Mouse (Mus musculus): ENCODE data around the gene Dnajc3. TPM values are rescaled to one million over a fixed set of nuclear protein-coding genes. Genes with fewer than 3 reads are reported as not detected.
"Not testable (repeated sequence)": the region's sequence is repeated elsewhere in the genome, so short reads cannot be mapped to it uniquely, and the experiment has no call there.

The Dnajc3 gene
- total RNA-seq, 1 experiment = 21.8 TPM

DNA sequence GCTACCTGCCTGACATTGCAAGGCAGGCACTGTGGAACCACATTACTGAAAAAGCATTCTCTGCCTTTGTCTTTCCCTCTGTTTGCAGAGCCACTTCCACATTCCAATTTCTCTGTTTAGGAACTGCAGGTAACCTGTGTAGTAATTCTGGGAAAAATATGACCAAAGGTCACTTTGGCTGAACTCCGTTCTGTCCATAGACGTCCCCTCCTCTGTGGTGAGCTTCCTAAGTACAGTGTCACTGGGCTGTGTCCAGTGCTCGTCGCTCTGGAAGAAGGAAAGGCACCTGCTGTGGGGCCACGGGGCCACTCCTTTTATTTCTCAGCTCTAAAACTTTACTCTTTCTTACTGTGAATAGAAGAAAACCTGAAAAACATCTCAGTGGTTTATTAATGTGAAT, 42.6 kb downstream of the Dnajc3 start:
- Histone ChIP-seq H3K9me3 (ENCODE audit: control insufficient read depth, insufficient read depth, low read depth, low read length) (no peaks in the 10 kb centered on the region), H3K4me1 (ENCODE audit: control insufficient read depth in 2 of 2, insufficient read depth in 2 of 2, low read length in 2 of 2, poor library complexity in 1 of 2) (peaks cover 15% of the 10 kb centered on the region in 2 experiments), H3K4me3 (ENCODE audit: insufficient read depth in 1 of 2, low read depth in 1 of 2, low read length in 2 of 2, poor library complexity in 1 of 2, severe bottlenecking in 1 of 2) (no peak overlapping the region), H3K27ac (ENCODE audit: insufficient read depth, low read depth, low read length, poor library complexity, severe bottlenecking) (no peak overlapping the region), H3K36me3 (ENCODE audit: control insufficient read depth, insufficient read depth, low read length, poor library complexity, severe bottlenecking) (peaks cover 2% of the 10 kb centered on the region; the same call in 1 of the 2 replicates), H3K9ac (ENCODE audit: insufficient read depth, low read depth, low read length, poor library complexity, severe bottlenecking) (no peak overlapping the region)
- no peak for DNase-seq (ENCODE audit: low read depth, low spot score)
- in situ Hi-C loops (cut with MboI; ENCODE audit: low sequenced_read_pairs in 2 of 2, unreplicated experiment in 2 of 2) = no loop called here
- no peak for TF ChIP-seq HCFC1 (IDR thresholded peaks at IDR 0.05; ENCODE audit: borderline replicate concordance, insufficient read depth, low read length)
- TF ChIP-seq ZC3H11A (IDR thresholded peaks at IDR 0.05; ENCODE audit: borderline replicate concordance, low read depth, low read length) = no peak
- TF ChIP-seq ZNF384 (IDR thresholded peaks at IDR 0.05; ENCODE audit: low read depth, low read length) = no peak
- TF ChIP-seq CHD2 (IDR thresholded peaks at IDR 0.05; ENCODE audit: low read depth, low read length) = no peak
- no peak for TF ChIP-seq MAFK (IDR thresholded peaks at IDR 0.05; ENCODE audit: insufficient read depth, low read depth, low read length)

DNA sequence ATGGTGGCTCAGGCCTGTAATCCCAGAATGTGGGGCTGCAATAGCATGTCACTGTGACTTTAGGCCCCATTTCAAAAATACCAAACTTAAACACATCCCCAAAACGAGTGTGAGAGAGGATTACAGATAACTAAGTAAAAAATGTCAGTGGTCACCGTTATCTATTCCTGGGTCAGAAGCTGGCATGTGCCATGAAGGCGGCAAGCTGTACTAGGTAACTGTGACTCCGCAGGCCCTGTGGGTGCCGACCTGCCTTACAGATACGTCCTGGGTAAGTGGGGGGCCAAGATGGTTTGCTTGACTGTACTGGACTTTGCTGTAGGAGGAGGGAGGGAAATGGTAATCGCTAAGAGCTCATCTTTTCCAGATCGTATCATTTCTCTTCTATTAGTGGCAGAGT, 43.1 kb downstream of the Dnajc3 start:
- in situ Hi-C loops (cut with MboI; ENCODE audit: low sequenced_read_pairs in 2 of 2, unreplicated experiment in 2 of 2) = no loop called here
- TF ChIP-seq MAFK (IDR thresholded peaks at IDR 0.05; ENCODE audit: insufficient read depth, low read depth, low read length) = no peak
- no peak for TF ChIP-seq ZC3H11A (IDR thresholded peaks at IDR 0.05; ENCODE audit: borderline replicate concordance, low read depth, low read length)
- TF ChIP-seq HCFC1 (IDR thresholded peaks at IDR 0.05; ENCODE audit: borderline replicate concordance, insufficient read depth, low read length) = no peak
- no peak for TF ChIP-seq ZNF384 (IDR thresholded peaks at IDR 0.05; ENCODE audit: low read depth, low read length)
- no peak for TF ChIP-seq CHD2 (IDR thresholded peaks at IDR 0.05; ENCODE audit: low read depth, low read length)
- no peak overlapping the region for H3K27ac ChIP-seq (ENCODE audit: insufficient read depth, low read depth, low read length, poor library complexity, severe bottlenecking)
- H3K9ac ChIP-seq (ENCODE audit: insufficient read depth, low read depth, low read length, poor library complexity, severe bottlenecking) = no peak overlapping the region
- H3K4me3 ChIP-seq (ENCODE audit: insufficient read depth in 1 of 2, low read depth in 1 of 2, low read length in 2 of 2, poor library complexity in 1 of 2, severe bottlenecking in 1 of 2) = no peak overlapping the region
- H3K36me3 ChIP-seq (ENCODE audit: control insufficient read depth, insufficient read depth, low read length, poor library complexity, severe bottlenecking) = peaks cover 2% of the 10 kb centered on the region; the same call in 1 of the 2 replicates
- H3K9me3 ChIP-seq (ENCODE audit: control insufficient read depth, insufficient read depth, low read depth, low read length) = no peaks in the 10 kb centered on the region
- peaks cover 15% of the 10 kb centered on the region in 2 experiments for H3K4me1 ChIP-seq (ENCODE audit: control insufficient read depth in 2 of 2, insufficient read depth in 2 of 2, low read length in 2 of 2, poor library complexity in 1 of 2)
- DNase-seq (ENCODE audit: low read depth, low spot score) = no peak

GRCm38 (mm10) chr14:118981711-118982428, 44.1 kb downstream of the Dnajc3 start:
- in situ Hi-C loops (cut with MboI; ENCODE audit: low sequenced_read_pairs in 2 of 2, unreplicated experiment in 2 of 2); H3K9ac ChIP-seq (ENCODE audit: insufficient read depth, low read depth, low read length, poor library complexity, severe bottlenecking); DNase-seq (ENCODE audit: low read depth, low spot score); H3K36me3 ChIP-seq (ENCODE audit: control insufficient read depth, insufficient read depth, low read length, poor library complexity, severe bottlenecking); H3K27ac ChIP-seq (ENCODE audit: insufficient read depth, low read depth, low read length, poor library complexity, severe bottlenecking); H3K9me3 ChIP-seq (ENCODE audit: control insufficient read depth, insufficient read depth, low read depth, low read length); H3K4me3 ChIP-seq (ENCODE audit: insufficient read depth in 1 of 2, low read depth in 1 of 2, low read length in 2 of 2, poor library complexity in 1 of 2, severe bottlenecking in 1 of 2): not testable (repeated sequence)
- peaks cover 10 to 12% of the 10 kb centered on the region in 2 experiments for H3K4me1 ChIP-seq (ENCODE audit: control insufficient read depth in 2 of 2, insufficient read depth in 2 of 2, low read length in 2 of 2, poor library complexity in 1 of 2)

GRCm38 (mm10) chr14:118982429-118983045, 44.8 kb downstream of the Dnajc3 start:
- not testable (repeated sequence) for H3K36me3 ChIP-seq (ENCODE audit: control insufficient read depth, insufficient read depth, low read length, poor library complexity, severe bottlenecking)

GRCm38 (mm10) chr14:118983396-118983795, 45.6 kb downstream of the Dnajc3 start:
- H3K36me3 ChIP-seq (ENCODE audit: control insufficient read depth, insufficient read depth, low read length, poor library complexity, severe bottlenecking) = peaks cover 2% of the 10 kb centered on the region; the same call in 1 of the 2 replicates
- H3K9me3 ChIP-seq (ENCODE audit: control insufficient read depth, insufficient read depth, low read depth, low read length) = no peaks in the 10 kb centered on the region
- no peak overlapping the region for H3K4me3 ChIP-seq (ENCODE audit: insufficient read depth in 1 of 2, low read depth in 1 of 2, low read length in 2 of 2, poor library complexity in 1 of 2, severe bottlenecking in 1 of 2)
- in situ Hi-C loops (cut with MboI; ENCODE audit: low sequenced_read_pairs in 2 of 2, unreplicated experiment in 2 of 2) = no loop called here
- peaks cover 1 to 6% of the 10 kb centered on the region in 2 experiments; a peak in 3 of 4 replicates for H3K4me1 ChIP-seq (ENCODE audit: control insufficient read depth in 2 of 2, insufficient read depth in 2 of 2, low read length in 2 of 2, poor library complexity in 1 of 2)
- no peak overlapping the region for H3K27ac ChIP-seq (ENCODE audit: insufficient read depth, low read depth, low read length, poor library complexity, severe bottlenecking)
- TF ChIP-seq HCFC1 (IDR thresholded peaks at IDR 0.05; ENCODE audit: borderline replicate concordance, insufficient read depth, low read length) = no peak
- TF ChIP-seq CHD2 (IDR thresholded peaks at IDR 0.05; ENCODE audit: low read depth, low read length) = no peak
- TF ChIP-seq ZNF384 (IDR thresholded peaks at IDR 0.05; ENCODE audit: low read depth, low read length) = no peak
- no peak for TF ChIP-seq MAFK (IDR thresholded peaks at IDR 0.05; ENCODE audit: insufficient read depth, low read depth, low read length)
- no peak for TF ChIP-seq ZC3H11A (IDR thresholded peaks at IDR 0.05; ENCODE audit: borderline replicate concordance, low read depth, low read length)
- no peak overlapping the region for H3K9ac ChIP-seq (ENCODE audit: insufficient read depth, low read depth, low read length, poor library complexity, severe bottlenecking)
- DNase-seq (ENCODE audit: low read depth, low spot score) = no peak

More at GRCm38 (mm10) chr14:118982429-118983045, 44.8 kb downstream of the Dnajc3 start:
- H3K9me3 ChIP-seq (ENCODE audit: control insufficient read depth, insufficient read depth, low read depth, low read length); DNase-seq (ENCODE audit: low read depth, low spot score); H3K9ac ChIP-seq (ENCODE audit: insufficient read depth, low read depth, low read length, poor library complexity, severe bottlenecking); H3K27ac ChIP-seq (ENCODE audit: insufficient read depth, low read depth, low read length, poor library complexity, severe bottlenecking); H3K4me3 ChIP-seq (ENCODE audit: insufficient read depth in 1 of 2, low read depth in 1 of 2, low read length in 2 of 2, poor library complexity in 1 of 2, severe bottlenecking in 1 of 2); H3K4me1 ChIP-seq (ENCODE audit: control insufficient read depth in 2 of 2, insufficient read depth in 2 of 2, low read length in 2 of 2, poor library complexity in 1 of 2); in situ Hi-C loops (cut with MboI; ENCODE audit: low sequenced_read_pairs in 2 of 2, unreplicated experiment in 2 of 2): not testable (repeated sequence)
